Mouse (Mus musculus) spleen, postnatal 10 days (tissue): ENCODE measurements around the gene Lpar1.
"Not testable (repeated sequence)": the region's sequence is repeated elsewhere in the genome, so short reads cannot be mapped to it uniquely, and the experiment has no call there.

ENCODE experiments used
- DNase-seq, 2 experiments: peaks; one replicate each; pipeline ENCODE4 v3.0.0; 2021 to 2022; ENCODE audit warnings: low spot score in 2 of 2

Gene Lpar1

GRCm38 (mm10) chr4:58546441-58547272 is 7.0 kb downstream of the Lpar1 start:
- DNase-seq = no peak

GRCm38 (mm10) chr4:58545888-58546432 is 7.7 kb downstream of the Lpar1 start:
- DNase-seq = no peak

DNA sequence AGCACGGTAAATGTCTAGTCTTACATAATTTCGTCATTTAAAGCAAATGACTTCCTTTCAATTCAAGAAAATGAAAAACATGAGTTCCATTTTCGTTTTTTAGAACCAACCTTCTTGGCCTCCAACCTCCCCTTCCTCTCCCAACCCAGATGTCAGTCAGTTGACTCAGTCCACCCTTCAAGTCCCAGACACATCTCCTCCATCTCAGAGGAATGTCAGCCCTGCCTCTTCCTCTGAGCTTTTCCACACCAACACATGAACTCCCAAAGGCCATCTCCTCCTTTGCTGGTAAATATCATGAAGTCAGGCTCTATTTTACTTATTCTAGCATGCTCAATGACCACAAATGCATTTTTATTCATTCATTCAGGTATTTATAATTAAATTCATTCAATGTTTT is 10.5 kb downstream of the Lpar1 start:
- DNase-seq = no peak

- DNase-seq = not testable (repeated sequence)
These were observed 11.0 kb downstream of the Lpar1 start for GRCm38 (mm10) chr4:58542656-58543055.

DNA sequence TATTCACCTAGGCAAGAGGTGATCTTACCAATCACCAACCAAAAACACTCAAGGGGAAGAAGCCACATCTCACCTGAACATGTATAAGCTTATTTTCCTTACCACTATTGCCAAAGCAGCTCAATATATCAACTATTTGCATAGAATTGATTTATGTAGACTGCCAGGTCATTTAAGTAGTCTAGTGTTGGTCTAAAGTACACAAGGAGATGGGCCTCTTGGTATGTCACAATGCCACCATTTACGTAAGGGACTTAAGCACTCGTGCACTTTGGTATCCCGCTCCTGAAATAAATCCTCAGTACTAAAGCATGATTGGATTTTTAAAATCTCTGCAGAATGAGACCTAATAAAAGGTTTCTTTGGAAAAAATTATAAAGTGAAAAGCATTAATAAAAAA is 12.9 kb downstream of the Lpar1 start:
- DNase-seq = no peak

- DNase-seq = no peak
These were observed 13.3 kb downstream of the Lpar1 start for GRCm38 (mm10) chr4:58540385-58540784.

GRCm38 (mm10) chr4:58538696-58539095 is 15.0 kb downstream of the Lpar1 start:
- no peak for DNase-seq

DNA sequence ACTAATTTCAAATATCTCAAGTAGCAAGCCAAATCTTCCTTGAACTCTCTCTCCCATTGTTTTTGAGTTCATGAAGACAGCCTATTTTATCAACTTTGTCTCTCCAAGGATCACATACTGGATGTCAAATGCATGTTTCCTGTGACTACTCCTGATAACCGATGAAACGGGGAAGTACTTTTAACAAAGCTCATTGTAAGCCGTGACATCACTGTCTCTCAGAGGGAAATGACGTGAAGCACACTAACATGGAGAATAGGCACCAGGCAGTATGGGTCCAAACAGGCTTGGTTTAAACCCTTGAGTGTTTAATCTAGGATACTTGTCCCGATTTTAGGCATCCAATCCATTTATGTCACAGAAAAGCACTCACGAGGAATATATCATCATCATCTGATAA is 17.9 kb downstream of the Lpar1 start:
- no peak for DNase-seq

GRCm38 (mm10) chr4:58534726-58535350 is 18.9 kb downstream of the Lpar1 start:
- no peak for DNase-seq

GRCm38 (mm10) chr4:58534141-58534571 is 19.5 kb downstream of the Lpar1 start:
- DNase-seq = no peak

- no peak for DNase-seq
These were observed 20.2 kb downstream of the Lpar1 start for GRCm38 (mm10) chr4:58533519-58533918.

- no peak for DNase-seq
These were observed 21.4 kb downstream of the Lpar1 start for GRCm38 (mm10) chr4:58532326-58532725.

DNA sequence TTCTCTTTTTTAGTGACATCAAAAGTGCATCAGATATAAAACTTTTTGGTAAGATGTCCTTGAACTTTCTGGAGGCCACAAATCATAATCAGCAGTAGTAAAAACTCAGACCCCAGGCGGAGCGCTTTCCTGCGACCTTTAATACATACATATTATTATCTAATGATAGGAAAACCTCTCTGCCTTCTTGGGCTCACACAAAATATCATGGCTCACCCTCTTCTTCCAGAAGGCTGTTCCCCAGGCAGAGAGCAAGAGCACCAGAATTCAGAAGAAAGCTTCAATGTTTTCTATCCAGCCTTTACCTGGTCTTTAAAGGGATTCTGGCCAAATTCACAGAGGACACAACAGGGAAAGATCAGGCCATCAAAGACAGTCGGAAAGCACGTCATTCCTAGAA is 23.0 kb downstream of the Lpar1 start:
- DNase-seq = no peak

- DNase-seq = no peak
These were observed 23.4 kb downstream of the Lpar1 start for GRCm38 (mm10) chr4:58530279-58530678.

DNA sequence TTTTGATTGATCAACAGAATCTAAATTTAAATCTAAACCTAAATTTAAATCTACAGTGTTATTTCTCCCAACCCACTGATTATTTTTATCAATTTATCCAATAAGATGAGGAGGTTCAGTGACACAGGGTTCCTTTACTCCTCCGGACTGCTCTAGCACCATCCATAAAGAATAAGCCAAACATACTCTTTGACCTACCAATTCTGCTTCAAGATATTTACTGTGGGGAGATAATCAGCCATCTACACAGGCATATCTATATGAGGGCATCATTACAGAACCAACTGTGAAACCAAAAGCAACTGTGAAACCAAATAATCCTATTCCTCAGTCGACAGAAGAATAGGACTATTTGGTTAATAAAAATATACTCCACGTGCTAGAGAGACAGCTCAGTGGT is 25.8 kb downstream of the Lpar1 start:
- DNase-seq = no peak

DNA sequence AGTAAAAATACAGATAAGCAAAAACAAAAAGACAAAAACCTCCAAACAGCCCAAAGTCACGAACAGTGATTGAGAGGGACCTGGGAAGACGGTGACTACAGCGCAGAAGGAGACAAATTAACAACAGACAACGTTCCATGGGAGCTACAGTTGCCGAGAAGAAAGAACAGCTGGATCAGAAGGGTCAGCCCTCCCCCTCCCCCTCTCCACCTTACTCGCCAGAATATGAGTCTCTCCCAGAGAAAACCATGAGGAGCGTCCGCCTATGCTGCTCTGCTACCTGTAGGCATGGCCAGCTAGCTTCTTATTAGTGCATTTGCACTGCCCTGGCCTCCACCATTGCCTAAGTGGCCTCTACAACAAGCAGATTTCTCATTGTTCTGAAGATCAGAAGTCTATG is 32.6 kb downstream of the Lpar1 start:
- no peak for DNase-seq

GRCm38 (mm10) chr4:58520531-58520930 is 33.2 kb downstream of the Lpar1 start:
- no peak for DNase-seq

DNA sequence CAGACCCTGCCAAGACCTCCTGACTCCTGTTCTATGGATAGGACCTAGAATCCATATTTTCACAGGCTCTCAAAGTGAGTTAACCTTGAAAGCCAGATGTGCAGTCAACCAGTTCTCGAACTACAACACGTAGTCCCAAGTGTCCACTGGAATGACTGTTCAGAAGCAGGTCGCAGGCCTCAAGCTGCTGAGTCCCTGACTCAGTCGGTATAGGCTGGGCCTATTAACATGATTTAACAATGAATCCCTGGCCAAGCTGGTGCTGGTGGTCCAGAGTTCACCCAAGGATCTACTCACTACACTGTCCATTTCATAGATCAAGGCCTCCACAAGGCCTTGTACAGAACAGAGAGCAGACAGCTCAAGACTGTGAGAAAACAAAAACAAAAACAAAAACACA is 33.8 kb downstream of the Lpar1 start:
- DNase-seq = no peak

GRCm38 (mm10) chr4:58518215-58518988 is 35.3 kb downstream of the Lpar1 start:
- no peak for DNase-seq

DNA sequence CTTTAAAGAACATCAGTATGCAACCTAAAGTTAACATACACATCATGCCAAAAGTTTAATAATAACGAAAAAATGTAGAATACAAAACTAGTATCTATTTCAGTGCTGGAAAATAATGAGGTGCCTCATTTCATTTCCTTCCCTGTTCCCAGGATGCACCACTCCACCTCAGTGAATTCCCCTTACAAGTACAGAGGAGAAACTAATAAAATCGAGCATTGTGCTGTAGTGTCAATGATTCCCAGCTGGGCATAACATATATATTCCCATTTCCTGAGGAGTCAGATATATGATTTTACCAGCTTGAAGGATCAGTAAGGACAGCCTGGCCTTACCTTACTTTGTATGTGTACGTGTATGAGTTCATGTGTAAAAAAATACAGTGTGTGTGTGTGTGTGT is 36.9 kb downstream of the Lpar1 start:
- no peak for DNase-seq

- no peak for DNase-seq
These were observed 37.5 kb downstream of the Lpar1 start for GRCm38 (mm10) chr4:58516221-58516620.

DNA sequence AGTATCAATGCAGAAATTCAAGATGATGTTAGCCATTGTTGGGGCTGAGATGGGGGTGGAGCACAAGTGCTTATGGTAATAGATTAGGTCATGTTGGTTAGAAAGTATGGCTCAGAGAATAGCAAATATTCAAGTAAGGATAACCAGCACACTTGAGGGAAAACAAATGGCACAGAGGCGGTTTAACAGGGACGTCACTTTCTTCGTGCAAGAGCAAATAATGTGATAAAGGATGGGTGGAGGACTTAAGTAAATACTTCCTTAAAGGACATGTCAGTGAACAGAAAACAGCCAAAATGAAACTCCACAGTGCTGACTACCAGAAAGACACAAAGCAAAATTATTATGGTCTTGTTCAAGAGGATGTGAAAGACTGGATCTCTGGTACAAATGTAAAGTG is 42.1 kb downstream of the Lpar1 start:
- no peak for DNase-seq
